Mouse (Mus musculus): ENCODE results near the gene Hexim2. TPM values are rescaled to one million over a fixed set of nuclear protein-coding genes. Genes with fewer than 3 reads are reported as not detected.

Hexim2 gene
- polyA plus RNA-seq, 1 experiment from 2014 or later: 24.2 TPM

GRCm38 (mm10) chr11:103100361-103100760 is 31.9 kb upstream of the Hexim2 start:
- 73% methylated on average over 8 of the region's 8 CpGs for WGBS
- DNase-seq (ENCODE audit: low spot score) (no peak), ATAC-seq (ENCODE audit: low FRiP score) (no peak)
- Histone ChIP-seq H3K9ac (no peak overlapping the region), H3K27me3 (ENCODE audit: control insufficient read depth, insufficient read depth, low read length) (peaks cover 48% of the 10 kb centered on the region), H3K4me2 (replicated peaks) (no peak overlapping the region), H3K4me3 (replicated peaks; ENCODE audit: low read length) (no peak overlapping the region), H3K4me1 (replicated peaks; ENCODE audit: control insufficient read depth, insufficient read depth, low read length) (peaks cover 10% of the 10 kb centered on the region; the same call in 1 of the 2 replicates), H3K27ac (no peak overlapping the region), H3K36me3 (replicated peaks; ENCODE audit: control insufficient read depth, insufficient read depth) (no peaks in the 10 kb centered on the region), H3K9me3 (ENCODE audit: control insufficient read depth, low read length) (no peaks in the 10 kb centered on the region)

DNA sequence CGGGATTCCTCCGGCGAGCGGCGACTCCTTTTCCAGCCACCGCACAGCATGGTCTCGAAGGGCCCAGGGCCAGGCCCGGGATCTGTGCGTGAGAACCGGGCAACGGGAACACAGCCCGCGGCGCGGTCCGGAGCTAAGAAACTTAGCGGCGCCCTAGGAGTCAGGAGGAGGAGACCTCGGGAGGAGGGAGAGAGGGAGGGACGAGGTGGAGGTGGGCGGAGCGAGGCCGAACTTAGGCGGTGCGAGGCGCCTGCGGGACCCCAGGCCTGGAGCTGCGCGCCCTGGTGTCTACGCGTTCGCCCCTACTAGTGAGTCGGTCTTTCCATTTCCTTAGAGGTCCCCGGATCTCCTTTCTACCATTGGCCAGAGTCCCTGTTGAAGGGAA is 30.8 kb upstream of the Hexim2 start, which contains the start of the genes Plcd3 and Acbd4:
Plcd3 (minus strand) TSS at position 178 of the 385 bp plus-strand sequence.
Acbd4 (plus strand) TSS at position 202 of the 385 bp plus-strand sequence.
- H3K4me2 ChIP-seq (replicated peaks): peak within 1 kb of the TSS; percentile 63
- peak within 1 kb of the TSS; percentile 49 for H3K9ac ChIP-seq
- DNase-seq (ENCODE audit: low spot score) (peak; percentile 57), ATAC-seq (ENCODE audit: low FRiP score) (peak; percentile 10; the same call in 1 of the 2 replicates)
- peaks cover 46% of the 10 kb centered on the region for H3K27me3 ChIP-seq (ENCODE audit: control insufficient read depth, insufficient read depth, low read length)
- peaks cover 10% of the 10 kb centered on the region; the same call in 1 of the 2 replicates for H3K4me1 ChIP-seq (replicated peaks; ENCODE audit: control insufficient read depth, insufficient read depth, low read length)
- no peaks in the 10 kb centered on the region for H3K9me3 ChIP-seq (ENCODE audit: control insufficient read depth, low read length)
- H3K36me3 ChIP-seq (replicated peaks; ENCODE audit: control insufficient read depth, insufficient read depth): no peaks in the 10 kb centered on the region
- H3K4me3 ChIP-seq (replicated peaks; ENCODE audit: low read length): peak within 1 kb of the TSS; percentile 40
- under 1% methylated on average over 33 of the region's 34 CpGs for WGBS
- no peak within 1 kb of the TSS for H3K27ac ChIP-seq

GRCm38 (mm10) chr11:103101866-103102501 is 30.2 kb upstream of the Hexim2 start:
- ATAC-seq (ENCODE audit: low FRiP score) (peak; percentile 17; the same call in 1 of the 2 replicates), DNase-seq (ENCODE audit: low spot score) (peak; percentile 58)
- Histone ChIP-seq H3K9ac (peak overlapping the region; percentile 49), H3K4me3 (replicated peaks; ENCODE audit: low read length) (peak overlapping the region; percentile 40), H3K4me2 (replicated peaks) (peak overlapping the region; percentile 63), H3K4me1 (replicated peaks; ENCODE audit: control insufficient read depth, insufficient read depth, low read length) (peaks cover 10% of the 10 kb centered on the region; the same call in 1 of the 2 replicates), H3K36me3 (replicated peaks; ENCODE audit: control insufficient read depth, insufficient read depth) (no peaks in the 10 kb centered on the region), H3K9me3 (ENCODE audit: control insufficient read depth, low read length) (no peaks in the 10 kb centered on the region), H3K27ac (no peak overlapping the region), H3K27me3 (ENCODE audit: control insufficient read depth, insufficient read depth, low read length) (peaks cover 43% of the 10 kb centered on the region)
- 4% methylated on average over 30 of the region's 30 CpGs for WGBS

GRCm38 (mm10) chr11:103102725-103103349 is 29.4 kb upstream of the Hexim2 start:
- H3K4me1 ChIP-seq (replicated peaks; ENCODE audit: control insufficient read depth, insufficient read depth, low read length): peaks cover 10% of the 10 kb centered on the region; the same call in 1 of the 2 replicates
- no peaks in the 10 kb centered on the region for H3K9me3 ChIP-seq (ENCODE audit: control insufficient read depth, low read length)
- H3K4me2 ChIP-seq (replicated peaks): peak overlapping the region; percentile 63
- WGBS: 1% methylated on average over 35 of the region's 35 CpGs
- no peaks in the 10 kb centered on the region for H3K36me3 ChIP-seq (replicated peaks; ENCODE audit: control insufficient read depth, insufficient read depth)
- H3K9ac ChIP-seq: peak overlapping the region; percentile 49; the same call in 1 of the 2 replicates
- ATAC-seq (ENCODE audit: low FRiP score) (peak; percentile 85), DNase-seq (ENCODE audit: low spot score) (peak; percentile 89)
- H3K27me3 ChIP-seq (ENCODE audit: control insufficient read depth, insufficient read depth, low read length): peaks cover 38% of the 10 kb centered on the region
- peak overlapping the region; percentile 40 for H3K4me3 ChIP-seq (replicated peaks; ENCODE audit: low read length)
- no peak overlapping the region for H3K27ac ChIP-seq

- Histone ChIP-seq H3K4me1 (replicated peaks; ENCODE audit: control insufficient read depth, insufficient read depth, low read length) (peaks cover 10% of the 10 kb centered on the region; the same call in 1 of the 2 replicates), H3K36me3 (replicated peaks; ENCODE audit: control insufficient read depth, insufficient read depth) (no peaks in the 10 kb centered on the region), H3K9ac (no peak overlapping the region), H3K4me3 (replicated peaks; ENCODE audit: low read length) (no peak overlapping the region), H3K9me3 (ENCODE audit: control insufficient read depth, low read length) (no peaks in the 10 kb centered on the region), H3K27me3 (ENCODE audit: control insufficient read depth, insufficient read depth, low read length) (peaks cover 38% of the 10 kb centered on the region), H3K27ac (no peak overlapping the region), H3K4me2 (replicated peaks) (peak overlapping the region; percentile 63)
- ATAC-seq (ENCODE audit: low FRiP score) (no peak), DNase-seq (ENCODE audit: low spot score) (no peak)
- WGBS: 57% methylated on average over 8 of the region's 8 CpGs
Observed at GRCm38 (mm10) chr11:103103621-103104020, 28.6 kb upstream of the Hexim2 start.

- Histone ChIP-seq H3K27ac (no peak overlapping the region), H3K9ac (no peak overlapping the region), H3K36me3 (replicated peaks; ENCODE audit: control insufficient read depth, insufficient read depth) (no peaks in the 10 kb centered on the region), H3K27me3 (ENCODE audit: control insufficient read depth, insufficient read depth, low read length) (peaks cover 35% of the 10 kb centered on the region), H3K4me1 (replicated peaks; ENCODE audit: control insufficient read depth, insufficient read depth, low read length) (peaks cover 10% of the 10 kb centered on the region; the same call in 1 of the 2 replicates), H3K4me3 (replicated peaks; ENCODE audit: low read length) (no peak overlapping the region), H3K4me2 (replicated peaks) (no peak overlapping the region), H3K9me3 (ENCODE audit: control insufficient read depth, low read length) (no peaks in the 10 kb centered on the region)
- DNase-seq (ENCODE audit: low spot score) (no peak), ATAC-seq (ENCODE audit: low FRiP score) (no peak)
- WGBS: 76% methylated on average over 7 of the region's 7 CpGs
Observed at GRCm38 (mm10) chr11:103104469-103104868, 27.8 kb upstream of the Hexim2 start.

- Histone ChIP-seq H3K27me3 (ENCODE audit: control insufficient read depth, insufficient read depth, low read length) (peaks cover 27% of the 10 kb centered on the region), H3K9ac (no peak overlapping the region), H3K9me3 (ENCODE audit: control insufficient read depth, low read length) (no peaks in the 10 kb centered on the region), H3K4me1 (replicated peaks; ENCODE audit: control insufficient read depth, insufficient read depth, low read length) (peaks cover 10% of the 10 kb centered on the region; the same call in 1 of the 2 replicates), H3K4me3 (replicated peaks; ENCODE audit: low read length) (no peak overlapping the region), H3K4me2 (replicated peaks) (no peak overlapping the region), H3K27ac (no peak overlapping the region), H3K36me3 (replicated peaks; ENCODE audit: control insufficient read depth, insufficient read depth) (no peaks in the 10 kb centered on the region)
- WGBS: 69% methylated on average over 14 of the region's 14 CpGs
- ATAC-seq (ENCODE audit: low FRiP score) (no peak), DNase-seq (ENCODE audit: low spot score) (no peak)
Observed at GRCm38 (mm10) chr11:103105180-103105725, 27.0 kb upstream of the Hexim2 start.

- 87% methylated on average over 6 of the region's 6 CpGs for WGBS
Observed at GRCm38 (mm10) chr11:103105810-103106209, 26.4 kb upstream of the Hexim2 start.

DNA sequence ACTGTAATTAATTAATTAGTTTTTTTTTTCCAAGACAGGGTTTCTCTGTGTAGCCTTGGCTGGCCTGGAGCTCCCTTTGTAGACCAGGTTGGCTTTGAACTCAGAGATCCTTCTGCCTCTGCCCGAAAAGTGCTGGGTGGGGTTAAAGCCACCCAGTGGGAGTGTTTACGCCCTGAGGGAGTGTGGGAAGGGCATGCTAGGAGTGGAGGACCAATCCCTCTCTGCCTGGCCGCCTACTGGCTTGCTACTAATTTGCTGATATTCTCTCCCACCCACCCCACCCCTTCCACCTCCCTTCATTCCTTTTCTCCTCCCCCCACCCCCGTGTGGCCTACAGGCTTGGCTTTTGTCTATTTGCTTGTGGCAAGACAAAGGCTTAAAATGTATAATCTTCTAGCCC is 25.8 kb upstream of the Hexim2 start:
- no peaks in the 10 kb centered on the region for H3K36me3 ChIP-seq (replicated peaks; ENCODE audit: control insufficient read depth, insufficient read depth)
- DNase-seq (ENCODE audit: low spot score) (no peak), ATAC-seq (ENCODE audit: low FRiP score) (no peak)
- H3K27me3 ChIP-seq (ENCODE audit: control insufficient read depth, insufficient read depth, low read length): peaks cover 25% of the 10 kb centered on the region
- 79% methylated on average over 4 of the region's 4 CpGs for WGBS
- H3K4me3 ChIP-seq (replicated peaks; ENCODE audit: low read length): no peak overlapping the region
- no peaks in the 10 kb centered on the region for H3K9me3 ChIP-seq (ENCODE audit: control insufficient read depth, low read length)
- H3K4me2 ChIP-seq (replicated peaks): no peak overlapping the region
- H3K4me1 ChIP-seq (replicated peaks; ENCODE audit: control insufficient read depth, insufficient read depth, low read length): peaks cover 10% of the 10 kb centered on the region; the same call in 1 of the 2 replicates
- H3K27ac ChIP-seq: no peak overlapping the region
- H3K9ac ChIP-seq: no peak overlapping the region

More at GRCm38 (mm10) chr11:103105810-103106209, 26.4 kb upstream of the Hexim2 start:
- Histone ChIP-seq H3K4me2 (replicated peaks) (no peak overlapping the region), H3K4me1 (replicated peaks; ENCODE audit: control insufficient read depth, insufficient read depth, low read length) (peaks cover 10% of the 10 kb centered on the region; the same call in 1 of the 2 replicates), H3K36me3 (replicated peaks; ENCODE audit: control insufficient read depth, insufficient read depth) (no peaks in the 10 kb centered on the region), H3K27me3 (ENCODE audit: control insufficient read depth, insufficient read depth, low read length) (peaks cover 25% of the 10 kb centered on the region), H3K4me3 (replicated peaks; ENCODE audit: low read length) (no peak overlapping the region), H3K9me3 (ENCODE audit: control insufficient read depth, low read length) (no peaks in the 10 kb centered on the region), H3K27ac (no peak overlapping the region), H3K9ac (no peak overlapping the region)
- DNase-seq (ENCODE audit: low spot score) (no peak), ATAC-seq (ENCODE audit: low FRiP score) (no peak)

All from hindbrain, embryonic 14.5 days (tissue).